Mouse (Mus musculus): ENCODE results near the gene Satl1. TPM values are rescaled to one million over a fixed set of nuclear protein-coding genes. Genes with fewer than 3 reads are reported as not detected.
A peak's percentile ranks its signal among the peaks of the same experiment; 100 is the strongest.
"Not testable (repeated sequence)": the region's sequence is repeated elsewhere in the genome, so short reads cannot be mapped to it uniquely, and the experiment has no call there.

Satl1 gene
- polyA plus RNA-seq (2016; fragmentation: Nextera tagmentation; extraction: Ambion mirVana): not detected in 2 replicates

DNA sequence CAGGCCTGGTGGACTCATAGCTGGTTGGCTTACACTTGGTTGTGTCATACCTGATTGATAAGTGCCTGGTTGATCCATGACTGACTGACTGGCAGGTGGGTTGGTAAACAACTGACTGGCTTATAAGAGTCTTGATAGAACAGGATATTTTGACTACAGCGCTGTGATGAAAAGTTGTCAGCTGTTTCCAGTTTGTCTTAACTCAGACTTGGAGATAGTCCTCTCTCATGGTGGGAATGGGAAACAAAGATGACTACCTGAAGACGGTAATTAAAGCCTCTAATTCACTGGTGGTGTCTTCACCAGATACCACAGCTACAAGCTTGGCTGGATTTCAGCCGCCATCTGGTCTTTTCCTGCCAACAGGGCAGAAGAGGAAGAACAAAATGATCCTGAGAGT, at the start of gene Satl1:
Satl1 (minus strand) TSS at position 101 of the 400 bp plus-strand sequence.
- ATAC-seq (ENCODE audit: low FRiP score, low read depth): no peak
- 95% methylated on average over 3 of the region's 3 CpGs for WGBS
- Histone ChIP-seq H3K4me3 (no peak within 1 kb of the TSS), H3K4me1 (no peaks in the 10 kb centered on the region), H3K27me3 (replicated peaks) (no peaks in the 10 kb centered on the region), H3K4me2 (replicated peaks) (no peak within 1 kb of the TSS), H3K27ac (no peak within 1 kb of the TSS), H3K9ac (no peak within 1 kb of the TSS), H3K36me3 (no peaks in the 10 kb centered on the region), H3K9me3 (no peaks in the 10 kb centered on the region)

DNA sequence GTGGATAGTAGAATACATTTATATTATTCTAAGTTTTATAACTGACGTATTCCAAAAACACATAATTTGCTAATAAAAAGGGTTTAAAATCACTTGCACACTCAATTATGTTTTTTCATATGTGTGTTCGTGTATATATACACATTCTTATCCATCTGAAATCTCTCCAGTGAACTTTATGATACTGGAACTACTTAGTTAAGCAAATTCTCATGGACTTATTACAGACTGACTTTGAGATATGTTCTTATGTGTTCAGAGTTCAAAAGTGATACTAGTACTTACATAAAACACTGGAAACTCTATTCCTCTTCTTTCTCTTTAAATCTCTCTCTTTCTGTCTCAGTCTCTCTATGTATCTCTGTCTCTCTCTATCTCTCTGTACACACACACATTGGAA, 31.5 kb upstream of the Satl1 start:
- no peaks in the 10 kb centered on the region for H3K9me3 ChIP-seq
- ATAC-seq (ENCODE audit: low FRiP score, low read depth): no peak
- no peak overlapping the region for H3K4me3 ChIP-seq
- no peaks in the 10 kb centered on the region for H3K27me3 ChIP-seq (replicated peaks)
- H3K4me2 ChIP-seq (replicated peaks): no peak overlapping the region
- H3K27ac ChIP-seq: no peak overlapping the region
- H3K4me1 ChIP-seq: no peaks in the 10 kb centered on the region
- no peaks in the 10 kb centered on the region for H3K36me3 ChIP-seq
- H3K9ac ChIP-seq: no peak overlapping the region
- 77% methylated on average over 2 of the region's 2 CpGs for WGBS

- Histone ChIP-seq H3K36me3 (no peaks in the 10 kb centered on the region), H3K4me2 (replicated peaks) (no peak overlapping the region), H3K4me1 (no peaks in the 10 kb centered on the region), H3K9me3 (no peaks in the 10 kb centered on the region), H3K27me3 (replicated peaks) (no peaks in the 10 kb centered on the region), H3K9ac (no peak overlapping the region), H3K4me3 (no peak overlapping the region), H3K27ac (no peak overlapping the region)
- 86% methylated on average over 1 of the region's 1 CpGs for WGBS
- ATAC-seq (ENCODE audit: low FRiP score, low read depth): no peak
These were observed 31.0 kb upstream of the Satl1 start for GRCm38 (mm10) chrX:112437580-112437979.

GRCm38 (mm10) chrX:112422998-112423397, 16.4 kb upstream of the Satl1 start:
- H3K9me3 ChIP-seq; ATAC-seq (ENCODE audit: low FRiP score, low read depth); H3K27ac ChIP-seq; H3K4me3 ChIP-seq; H3K4me2 ChIP-seq (replicated peaks); H3K4me1 ChIP-seq; H3K36me3 ChIP-seq; H3K27me3 ChIP-seq (replicated peaks); H3K9ac ChIP-seq: not testable (repeated sequence)
- 42% methylated on average over 2 of the region's 2 CpGs for WGBS

- ATAC-seq (ENCODE audit: low FRiP score, low read depth): no peak
- WGBS: 62% methylated on average over 2 of the region's 2 CpGs
- H3K9ac ChIP-seq: no peak overlapping the region
- no peaks in the 10 kb centered on the region for H3K9me3 ChIP-seq
- H3K4me1 ChIP-seq: no peaks in the 10 kb centered on the region
- no peak overlapping the region for H3K27ac ChIP-seq
- no peaks in the 10 kb centered on the region for H3K36me3 ChIP-seq
- H3K27me3 ChIP-seq (replicated peaks): no peaks in the 10 kb centered on the region
- no peak overlapping the region for H3K4me3 ChIP-seq
- H3K4me2 ChIP-seq (replicated peaks): no peak overlapping the region
These were observed 5.7 kb upstream of the Satl1 start for GRCm38 (mm10) chrX:112412309-112412708.

DNA sequence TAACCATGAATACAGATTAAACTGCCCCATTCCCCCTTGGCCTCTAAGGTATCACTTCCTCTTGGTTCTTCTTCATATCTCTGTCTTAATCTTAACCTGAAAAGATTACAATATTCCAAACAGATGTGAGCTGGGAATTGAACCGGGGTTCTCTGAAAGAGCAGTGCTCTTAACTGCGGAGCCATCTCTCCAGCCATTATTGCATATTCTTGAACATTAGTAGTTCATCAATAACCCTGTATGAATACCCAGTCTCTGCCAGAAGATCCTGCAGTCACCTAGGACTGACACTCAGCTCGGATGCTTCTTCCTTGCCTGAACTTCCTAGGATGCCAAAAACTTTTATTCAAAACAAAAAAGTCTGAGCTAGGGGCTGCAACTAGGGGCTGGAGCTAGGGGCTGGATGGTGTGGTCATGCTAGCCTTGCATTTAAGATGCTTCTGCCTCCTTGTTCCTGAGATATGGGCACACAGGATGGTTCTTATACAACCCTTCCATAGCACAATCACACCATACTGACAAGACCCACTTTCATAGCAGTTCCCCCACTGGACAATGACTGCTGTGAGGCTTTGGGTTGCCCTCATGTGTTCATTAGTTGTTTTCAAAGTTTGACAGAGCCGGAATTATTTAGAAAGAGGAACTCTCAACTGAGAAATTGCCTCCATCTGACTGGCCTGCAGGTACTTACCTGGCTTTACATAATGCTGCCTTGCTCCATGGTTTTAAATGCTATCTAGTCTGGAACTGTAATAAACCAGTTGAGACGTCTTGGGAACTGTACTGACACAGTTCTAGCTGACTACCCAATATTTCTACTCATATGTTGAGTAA, 35.8 kb downstream of the Satl1 start:
- not testable (repeated sequence) for H3K4me3 ChIP-seq; H3K27me3 ChIP-seq (replicated peaks); H3K36me3 ChIP-seq; H3K9me3 ChIP-seq; H3K4me2 ChIP-seq (replicated peaks); H3K9ac ChIP-seq; H3K4me1 ChIP-seq; H3K27ac ChIP-seq
- 86% methylated on average over 5 of the region's 5 CpGs for WGBS
- ATAC-seq (ENCODE audit: low FRiP score, low read depth): peak; percentile 98

- H3K4me1 ChIP-seq: no peaks in the 10 kb centered on the region
- H3K36me3 ChIP-seq: no peaks in the 10 kb centered on the region
- no peak overlapping the region for H3K4me3 ChIP-seq
- no peak overlapping the region for H3K9ac ChIP-seq
- WGBS: 43% methylated on average over 4 of the region's 4 CpGs
- no peaks in the 10 kb centered on the region for H3K27me3 ChIP-seq (replicated peaks)
- no peak overlapping the region for H3K4me2 ChIP-seq (replicated peaks)
- peaks cover 6% of the 10 kb centered on the region; the same call in 1 of the 2 replicates for H3K9me3 ChIP-seq
- no peak for ATAC-seq (ENCODE audit: low FRiP score, low read depth)
- no peak overlapping the region for H3K27ac ChIP-seq
These were observed 38.2 kb downstream of the Satl1 start for GRCm38 (mm10) chrX:112368426-112368825.

DNA sequence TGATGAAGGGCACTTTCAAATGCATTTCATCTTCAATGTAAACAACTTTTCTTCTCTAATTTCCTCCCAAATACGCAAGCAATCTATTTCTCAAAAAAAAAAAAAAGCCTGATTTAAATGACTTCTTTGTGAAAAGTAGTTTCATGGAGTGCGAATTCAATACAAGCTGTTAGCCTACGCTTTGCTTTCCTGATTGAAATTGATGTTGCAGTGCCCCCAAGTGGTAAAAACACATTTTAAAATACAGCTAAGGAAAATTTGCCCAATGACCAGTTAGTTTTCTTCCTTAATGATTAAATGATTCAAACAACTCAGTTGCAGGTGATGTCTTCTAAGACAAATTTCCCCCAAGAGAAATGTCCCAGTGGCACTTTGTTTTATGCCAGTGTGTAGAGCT, 58.2 kb downstream of the Satl1 start:
- no peak for ATAC-seq (ENCODE audit: low FRiP score, low read depth)
- H3K36me3 ChIP-seq: no peaks in the 10 kb centered on the region

DNA sequence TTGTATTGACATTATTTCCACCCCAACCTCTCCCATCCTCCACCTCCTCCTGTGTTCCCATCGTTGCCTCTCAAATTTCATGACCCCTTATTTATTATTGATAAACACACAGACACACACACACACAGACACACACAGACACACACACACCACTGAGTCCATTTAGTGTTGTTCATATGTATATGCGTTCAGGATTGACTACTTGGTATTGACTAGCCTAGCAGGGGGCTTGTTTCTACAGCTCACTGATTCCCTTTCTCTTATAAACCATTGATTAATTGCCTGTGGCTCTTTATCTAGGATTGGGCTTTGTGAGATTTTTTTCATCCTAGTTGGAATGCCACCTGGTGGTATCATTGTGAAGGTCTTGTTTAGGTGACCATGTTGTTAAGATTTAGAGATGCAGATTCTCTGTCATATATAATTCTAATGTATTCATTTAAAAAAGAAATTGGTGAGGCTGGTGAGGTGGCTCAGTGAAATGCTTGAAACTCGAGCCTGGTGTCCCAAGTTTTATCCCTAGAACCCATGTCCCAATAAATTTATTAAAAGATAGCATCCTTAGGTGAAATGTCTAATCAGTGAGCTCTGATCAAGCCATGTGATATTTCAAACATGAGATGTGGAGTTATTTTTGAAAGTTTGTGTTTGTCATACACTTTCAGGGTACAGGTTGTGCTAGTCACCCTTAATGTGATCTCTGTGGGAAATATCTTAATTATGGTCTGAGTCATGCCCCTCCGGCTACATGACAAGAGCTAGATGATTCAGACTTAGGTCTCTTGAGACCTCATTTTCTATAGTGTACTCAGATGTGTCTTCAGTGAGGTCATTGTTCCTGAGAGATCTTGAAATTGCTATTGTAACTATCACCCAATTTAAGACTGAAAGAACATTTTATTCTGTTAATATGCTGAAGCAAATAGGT, 58.8 kb downstream of the Satl1 start:
- no peak overlapping the region for H3K9ac ChIP-seq
- no peaks in the 10 kb centered on the region for H3K9me3 ChIP-seq
- H3K36me3 ChIP-seq: no peaks in the 10 kb centered on the region
- peak; percentile 68; the same call in 1 of the 2 replicates for ATAC-seq (ENCODE audit: low FRiP score, low read depth)
- H3K27me3 ChIP-seq (replicated peaks): no peaks in the 10 kb centered on the region
- no peaks in the 10 kb centered on the region for H3K4me1 ChIP-seq
- no peak overlapping the region for H3K4me3 ChIP-seq
- 44% methylated on average over 4 of the region's 4 CpGs for WGBS
- H3K27ac ChIP-seq: no peak overlapping the region
- no peak overlapping the region for H3K4me2 ChIP-seq (replicated peaks)

More for the DNA sequence above, 58.2 kb downstream of the Satl1 start:
- Histone ChIP-seq H3K9me3 (no peaks in the 10 kb centered on the region), H3K27me3 (replicated peaks) (no peaks in the 10 kb centered on the region), H3K4me3 (no peak overlapping the region), H3K9ac (no peak overlapping the region), H3K4me2 (replicated peaks) (no peak overlapping the region), H3K4me1 (no peaks in the 10 kb centered on the region), H3K27ac (no peak overlapping the region)
- WGBS: 50% methylated on average over 3 of the region's 3 CpGs

- WGBS: 83% methylated on average over 3 of the region's 3 CpGs
- no peak for ATAC-seq (ENCODE audit: low FRiP score, low read depth)
- Histone ChIP-seq H3K4me3 (no peak overlapping the region), H3K36me3 (no peaks in the 10 kb centered on the region), H3K4me1 (no peaks in the 10 kb centered on the region), H3K9me3 (no peaks in the 10 kb centered on the region), H3K27me3 (replicated peaks) (no peaks in the 10 kb centered on the region), H3K9ac (no peak overlapping the region), H3K4me2 (replicated peaks) (no peak overlapping the region), H3K27ac (no peak overlapping the region)
These were observed 67.1 kb downstream of the Satl1 start for GRCm38 (mm10) chrX:112339486-112339885.
